Mouse (Mus musculus) heart, postnatal 0 days (tissue): Measurements from ENCODE around the gene Cutc. TPM values are rescaled to one million over a fixed set of nuclear protein-coding genes. Genes with fewer than 3 reads are reported as not detected.

Experiments used
- ATAC-seq: fragments of 200-750 bp; cut with Nextera tagmentation; 2 replicates; pipeline ENCODE4 v1.8.0; 2017; ENCODE audit warnings: low read depth, moderate number of reproducible peaks, moderate library complexity; ENCODE audit not compliant: insufficient read depth
- DNase-seq: peaks from one replicate; pipeline ENCODE4 v3.0.0-alpha.2; 2016; ENCODE audit warnings: low spot score
- H3K27ac ChIP-seq: fragments of 300-500 bp; sonication (generic); 2 replicates; pipeline ENCODE4 v1.5.1; 2014; ENCODE audit warnings: low read depth, mild to moderate bottlenecking
- H3K27me3 ChIP-seq: fragments of 300-500 bp; sonication (generic); 2 replicates; pipeline ENCODE4 v1.6.1; 2014; ENCODE audit warnings: low read length, mixed read lengths; ENCODE audit not compliant: control insufficient read depth, insufficient read depth
- H3K36me3 ChIP-seq: fragments of 300-500 bp; sonication (generic); replicated peaks from 2 replicates; pipeline ENCODE4 v1.6.1; 2014; ENCODE audit warnings: low read length, mixed read lengths; ENCODE audit not compliant: control insufficient read depth, insufficient read depth
- H3K4me1 ChIP-seq: fragments of 300-500 bp; sonication (generic); 2 replicates; pipeline ENCODE4 v1.6.1; 2014; ENCODE audit warnings: antibody characterized with exemption; ENCODE audit not compliant: control insufficient read depth, insufficient read depth
- H3K4me2 ChIP-seq: fragments of 300-500 bp; sonication (generic); 2 replicates; pipeline ENCODE4 v1.6.1; 2014; ENCODE audit warnings: low read depth, mild to moderate bottlenecking, low read length, moderate library complexity
- H3K4me3 ChIP-seq: fragments of 300-500 bp; sonication (generic); 2 replicates; pipeline ENCODE4 v1.5.1; 2014; ENCODE audit warnings: low read depth, low read length
- H3K9ac ChIP-seq: fragments of 300-500 bp; sonication (generic); replicated peaks from 2 replicates; pipeline ENCODE4 v1.6.1; 2014; ENCODE audit warnings: low read depth, low read length, mixed read lengths
- H3K9me3 ChIP-seq: fragments of 300-500 bp; sonication (generic); replicated peaks from 2 replicates; pipeline ENCODE4 v1.6.1; 2016; ENCODE audit warnings: low read length; ENCODE audit not compliant: control insufficient read depth
- CTCF ChIP-seq: IDR thresholded peaks from 2 replicates; pipeline ENCODE4 v1.5.1; 2016; ENCODE audit warnings: antibody characterized with exemption, control low read depth, low read depth
- EP300 ChIP-seq: IDR thresholded peaks from 2 replicates; pipeline ENCODE4 v1.6.1; 2016; ENCODE audit warnings: antibody characterized with exemption, low read depth
- WGBS: fragments of 180-500 bp; shearing (Covaris S2); extraction: QIAGEN DNeasy Blood & Tissue Kit; methylation state at CpG from one replicate; pipeline ENCODE4 v1.1.7; 2014; 5-methylcytosine and 5-hydroxymethylcytosine counted together
- polyA plus RNA-seq: library from polyadenylated mRNA; unstranded; fragments of >200 nt; fragmentation: Nextera tagmentation; extraction: Ambion mirVana; gene quantifications from 2 replicates; pipeline ENCODE4 v1.2.1, GENCODE M21; 2015
- total RNA-seq: library from RNA; depleted of rRNA; stranded (reverse); fragments of >200 nt; gene quantifications from 2 replicates; pipeline ENCODE4 v1.2.3, GENCODE M21; 2014; ENCODE audit warnings: low replicate concordance

Cutc gene
- total and polyA plus RNA-seq, 2 experiments from 2014 or later, result 1.1 to 15.1 TPM

DNA sequence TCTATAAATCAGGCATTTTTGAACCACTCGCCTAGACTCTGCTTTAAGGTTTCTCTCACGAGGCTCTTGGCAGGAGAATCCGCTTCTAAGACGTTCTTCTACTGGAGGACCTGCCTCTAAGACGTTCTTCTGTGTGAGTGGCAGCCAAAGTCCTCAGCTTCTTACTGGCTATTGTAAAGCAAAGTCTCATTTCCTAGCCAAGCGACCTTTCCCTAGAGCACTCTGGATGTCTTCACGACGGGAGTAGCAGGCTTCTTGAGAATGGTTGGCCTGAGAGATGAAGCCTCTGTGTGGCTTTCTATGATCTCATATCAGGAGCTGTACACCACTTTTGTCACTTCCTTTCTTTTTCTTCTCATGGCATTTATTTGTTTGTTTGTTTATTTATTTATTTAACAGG, 42.7 kb downstream of the Cutc start:
- H3K4me2 ChIP-seq, result no peak overlapping the region
- no peak overlapping the region for H3K9ac ChIP-seq
- TF ChIP-seq CTCF (no peak), EP300 (no peak)
- H3K27me3 ChIP-seq, result no peaks in the 10 kb centered on the region
- no peaks in the 10 kb centered on the region for H3K4me1 ChIP-seq
- 72% methylated on average over 8 of the region's 8 CpGs for WGBS
- no peak overlapping the region for H3K4me3 ChIP-seq
- H3K27ac ChIP-seq, result no peak overlapping the region
- no peaks in the 10 kb centered on the region for H3K36me3 ChIP-seq
- DNase-seq, result no peak
- no peak for ATAC-seq
- H3K9me3 ChIP-seq, result no peaks in the 10 kb centered on the region

GRCm38 (mm10) chr19:43797216-43797615, 44.4 kb downstream of the Cutc start:
- no peak for TF ChIP-seq EP300
- no peak for TF ChIP-seq CTCF
- WGBS, result 54% methylated on average over 5 of the region's 5 CpGs
- no peak for DNase-seq

GRCm38 (mm10) chr19:43801427-43802051, 48.7 kb downstream of the Cutc start:
- no peak overlapping the region for H3K4me3 ChIP-seq
- no peak overlapping the region for H3K4me2 ChIP-seq
- 73% methylated on average over 9 of the region's 9 CpGs for WGBS
- ATAC-seq (no peak), DNase-seq (no peak)
- no peaks in the 10 kb centered on the region for H3K9me3 ChIP-seq
- H3K27me3 ChIP-seq, result no peaks in the 10 kb centered on the region
- H3K9ac ChIP-seq, result no peak overlapping the region
- TF ChIP-seq CTCF (no peak), EP300 (no peak)
- no peaks in the 10 kb centered on the region for H3K36me3 ChIP-seq
- no peak overlapping the region for H3K27ac ChIP-seq
- H3K4me1 ChIP-seq, result no peaks in the 10 kb centered on the region

More at GRCm38 (mm10) chr19:43797216-43797615, 44.4 kb downstream of the Cutc start:
- Histone ChIP-seq H3K27me3 (no peaks in the 10 kb centered on the region), H3K27ac (no peak overlapping the region), H3K4me1 (no peaks in the 10 kb centered on the region), H3K9me3 (no peaks in the 10 kb centered on the region), H3K36me3 (no peaks in the 10 kb centered on the region), H3K9ac (no peak overlapping the region), H3K4me2 (no peak overlapping the region), H3K4me3 (no peak overlapping the region)
- no peak for ATAC-seq

DNA sequence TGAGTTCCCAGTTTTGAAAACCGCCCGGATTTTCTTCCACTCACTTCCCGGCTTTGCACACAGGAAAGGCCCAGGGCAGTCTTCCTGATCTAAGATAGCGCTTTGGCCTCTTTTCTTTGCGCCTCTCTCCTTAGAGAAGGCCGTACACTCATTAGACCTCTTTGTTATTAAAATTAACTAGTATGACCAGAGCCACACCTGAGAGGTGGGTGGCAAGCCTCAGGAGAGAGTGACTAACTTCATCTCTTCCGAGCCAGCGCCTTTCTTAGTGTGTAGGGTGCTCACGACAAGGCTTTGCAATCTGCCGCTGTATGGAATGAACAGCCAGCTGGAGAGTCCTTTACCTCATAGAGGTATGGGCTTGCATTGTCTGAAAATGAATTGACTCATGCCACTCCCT, 51.1 kb downstream of the Cutc start:
- H3K9me3 ChIP-seq, result no peaks in the 10 kb centered on the region
- 76% methylated on average over 10 of the region's 10 CpGs for WGBS
- no peaks in the 10 kb centered on the region for H3K4me1 ChIP-seq
- H3K27ac ChIP-seq, result no peak overlapping the region
- H3K36me3 ChIP-seq, result no peaks in the 10 kb centered on the region
- no peak overlapping the region for H3K4me3 ChIP-seq
- H3K4me2 ChIP-seq, result no peak overlapping the region
- TF ChIP-seq EP300 (no peak), CTCF (no peak)
- no peaks in the 10 kb centered on the region for H3K27me3 ChIP-seq
- no peak for DNase-seq
- ATAC-seq, result no peak
- no peak overlapping the region for H3K9ac ChIP-seq

GRCm38 (mm10) chr19:43809331-43809730, 56.5 kb downstream of the Cutc start:
- no peaks in the 10 kb centered on the region for H3K9me3 ChIP-seq
- no peak for TF ChIP-seq EP300
- no peak for TF ChIP-seq CTCF
- 47% methylated on average over 4 of the region's 4 CpGs for WGBS

GRCm38 (mm10) chr19:43811419-43811818, 58.6 kb downstream of the Cutc start:
- H3K27me3 ChIP-seq, result no peaks in the 10 kb centered on the region
- H3K9me3 ChIP-seq, result no peaks in the 10 kb centered on the region
- no peak overlapping the region for H3K4me2 ChIP-seq
- H3K27ac ChIP-seq, result no peak overlapping the region
- DNase-seq (no peak), ATAC-seq (no peak)
- TF ChIP-seq EP300, result no peak
- no peak for TF ChIP-seq CTCF
- no peak overlapping the region for H3K9ac ChIP-seq
- no peaks in the 10 kb centered on the region for H3K36me3 ChIP-seq
- H3K4me1 ChIP-seq, result no peaks in the 10 kb centered on the region
- H3K4me3 ChIP-seq, result no peak overlapping the region
- 82% methylated on average over 4 of the region's 4 CpGs for WGBS

More at GRCm38 (mm10) chr19:43809331-43809730, 56.5 kb downstream of the Cutc start:
- no peak overlapping the region for H3K4me3 ChIP-seq
- no peak overlapping the region for H3K4me2 ChIP-seq
- no peaks in the 10 kb centered on the region for H3K4me1 ChIP-seq
- no peaks in the 10 kb centered on the region for H3K27me3 ChIP-seq
- H3K36me3 ChIP-seq, result no peaks in the 10 kb centered on the region
- no peak for DNase-seq
- no peak overlapping the region for H3K9ac ChIP-seq
- H3K27ac ChIP-seq, result no peak overlapping the region
- no peak for ATAC-seq
